Mouse (Mus musculus): Measurements from ENCODE around the gene Lrba. TPM values are rescaled to one million over a fixed set of nuclear protein-coding genes. Genes with fewer than 3 reads are reported as not detected.

Gene Lrba
- polyA plus RNA-seq, 1 experiment from 2014 or later = 5.7 TPM

DNA sequence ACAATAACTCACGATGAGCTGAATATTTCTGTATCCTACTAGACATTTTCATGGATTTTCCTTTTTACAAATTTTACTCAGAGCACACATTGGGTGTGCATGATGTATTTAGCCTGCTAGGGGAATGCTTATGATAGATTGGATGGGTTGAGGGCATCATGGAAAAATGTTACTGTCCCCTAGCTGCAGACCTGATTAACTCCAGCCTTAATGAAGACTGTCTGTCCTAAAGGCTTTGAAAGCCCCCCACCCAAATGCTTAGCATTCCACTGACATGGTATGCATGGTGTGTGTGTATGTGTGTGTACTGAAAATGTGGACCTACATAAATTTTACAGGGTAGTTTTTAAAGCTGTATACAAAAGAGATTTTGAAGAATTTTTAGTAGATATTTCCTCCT, 487.1 kb downstream of the Lrba start:
- Histone ChIP-seq H3K4me2 (no peak overlapping the region), H3K4me3 (no peak overlapping the region), H3K9ac (no peak overlapping the region), H3K9me3 (no peaks in the 10 kb centered on the region), H3K27ac (replicated peaks) (peak overlapping the region; percentile 57; the same call in 1 of the 2 replicates), H3K4me1 (replicated peaks) (peaks cover 7% of the 10 kb centered on the region), H3K36me3 (no peaks in the 10 kb centered on the region), H3K27me3 (no peaks in the 10 kb centered on the region)
- ATAC-seq (ENCODE audit: low FRiP score, low read depth) = 0 out of 2 replicates have a peak, but pooled peaks have one; percentile 45
- 49% methylated on average over 1 of the region's 1 CpGs for WGBS

GRCm38 (mm10) chr3:86712758-86713157, 488.3 kb downstream of the Lrba start:
- Histone ChIP-seq H3K27me3 (no peaks in the 10 kb centered on the region), H3K4me1 (replicated peaks) (peaks cover 7% of the 10 kb centered on the region), H3K9me3 (no peaks in the 10 kb centered on the region), H3K27ac (replicated peaks) (peak overlapping the region; percentile 34; the same call in 1 of the 2 replicates), H3K4me3 (no peak overlapping the region), H3K36me3 (no peaks in the 10 kb centered on the region), H3K4me2 (no peak overlapping the region), H3K9ac (no peak overlapping the region)
- WGBS = 25% methylated on average over 3 of the region's 3 CpGs
- ATAC-seq (ENCODE audit: low FRiP score, low read depth) = peak; percentile 23; the same call in 1 of the 2 replicates

DNA sequence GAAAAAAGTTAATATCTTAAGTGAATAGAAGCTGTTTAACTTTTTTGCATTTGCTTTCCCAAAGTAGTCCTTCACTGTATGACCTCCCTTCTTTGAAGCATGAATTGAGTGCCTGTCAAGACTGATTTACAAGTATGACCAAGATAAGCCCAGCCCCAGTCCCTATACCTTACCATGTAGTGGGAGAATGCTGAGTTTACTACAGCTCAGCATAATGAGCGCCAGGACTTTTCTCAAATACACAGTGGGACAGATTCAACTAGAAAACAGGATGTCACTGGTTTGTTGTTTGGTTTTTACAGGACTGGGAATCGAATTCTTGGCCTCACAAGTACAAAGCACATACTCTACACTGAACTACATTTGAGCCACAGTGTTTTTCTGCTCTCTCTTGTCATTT, 490.0 kb downstream of the Lrba start:
- no peak overlapping the region for H3K4me2 ChIP-seq
- ATAC-seq (ENCODE audit: low FRiP score, low read depth) = no peak
- no peak overlapping the region for H3K4me3 ChIP-seq
- H3K36me3 ChIP-seq = no peaks in the 10 kb centered on the region
- peaks cover 7% of the 10 kb centered on the region for H3K4me1 ChIP-seq (replicated peaks)
- H3K9me3 ChIP-seq = no peaks in the 10 kb centered on the region
- no peaks in the 10 kb centered on the region for H3K27me3 ChIP-seq
- H3K27ac ChIP-seq (replicated peaks) = no peak overlapping the region
- 78% methylated on average over 2 of the region's 2 CpGs for WGBS
- H3K9ac ChIP-seq = no peak overlapping the region

GRCm38 (mm10) chr3:86723415-86724298, 499.2 kb downstream of the Lrba start:
- H3K4me2 ChIP-seq = no peak overlapping the region
- H3K9ac ChIP-seq = no peak overlapping the region
- H3K27ac ChIP-seq (replicated peaks) = no peak overlapping the region
- H3K4me1 ChIP-seq (replicated peaks) = peaks cover 4% of the 10 kb centered on the region; the same call in 1 of the 2 replicates
- no peaks in the 10 kb centered on the region for H3K27me3 ChIP-seq
- H3K4me3 ChIP-seq = no peak overlapping the region
- H3K36me3 ChIP-seq = no peaks in the 10 kb centered on the region
- ATAC-seq (ENCODE audit: low FRiP score, low read depth) = no peak
- H3K9me3 ChIP-seq = no peaks in the 10 kb centered on the region
- WGBS = 43% methylated on average over 9 of the region's 9 CpGs

DNA sequence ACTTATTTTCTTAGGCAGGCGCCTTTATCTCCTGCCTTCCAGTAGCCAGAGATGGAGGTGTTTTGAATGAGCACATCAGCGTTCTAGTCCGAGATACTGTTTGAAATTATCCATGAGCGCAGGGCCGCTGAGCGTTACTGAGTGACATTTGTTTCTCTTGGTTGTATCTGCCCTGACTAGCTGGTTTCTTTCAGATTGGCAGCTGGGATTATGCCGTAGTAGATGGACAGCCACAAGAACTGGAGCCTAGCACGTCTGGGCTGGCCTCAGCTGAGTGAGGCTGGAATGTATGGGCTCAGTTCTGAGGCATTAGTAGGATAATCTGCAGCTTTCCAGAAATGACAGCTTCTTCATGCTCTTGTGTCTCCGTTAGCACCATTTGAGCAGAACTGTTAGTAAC, 500.6 kb downstream of the Lrba start:
- Histone ChIP-seq H3K4me3 (no peak overlapping the region), H3K9me3 (no peaks in the 10 kb centered on the region), H3K36me3 (no peaks in the 10 kb centered on the region), H3K27me3 (no peaks in the 10 kb centered on the region), H3K4me1 (replicated peaks) (peaks cover 4% of the 10 kb centered on the region; the same call in 1 of the 2 replicates), H3K4me2 (no peak overlapping the region), H3K27ac (replicated peaks) (no peak overlapping the region), H3K9ac (no peak overlapping the region)
- 82% methylated on average over 9 of the region's 9 CpGs for WGBS
- ATAC-seq (ENCODE audit: low FRiP score, low read depth) = no peak

DNA sequence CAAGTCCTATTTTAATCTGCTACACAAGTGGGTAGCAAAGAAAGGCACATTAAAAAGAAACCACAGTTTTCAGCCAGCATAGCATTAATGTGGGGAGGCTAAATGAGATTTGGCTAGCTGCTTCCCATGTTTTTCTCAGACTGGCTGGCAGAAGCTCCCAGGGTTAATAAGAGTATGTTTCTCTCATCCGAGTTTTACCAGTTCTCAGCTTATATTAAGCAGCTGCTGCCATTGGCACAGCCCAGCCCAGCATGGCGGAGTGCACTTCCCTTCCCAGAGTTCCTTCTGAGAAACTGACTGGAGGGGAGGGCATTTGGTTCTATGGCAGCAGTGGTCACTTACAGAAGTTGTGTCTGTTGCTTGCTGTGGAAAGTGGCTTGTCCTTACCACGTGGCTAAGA, 514.4 kb downstream of the Lrba start:
- no peak overlapping the region for H3K4me3 ChIP-seq
- no peak; the same call in 1 of the 2 replicates for ATAC-seq (ENCODE audit: low FRiP score, low read depth)
- H3K9me3 ChIP-seq = no peaks in the 10 kb centered on the region
- H3K36me3 ChIP-seq = no peaks in the 10 kb centered on the region
- no peaks in the 10 kb centered on the region for H3K27me3 ChIP-seq
- no peak overlapping the region for H3K9ac ChIP-seq
- no peak overlapping the region for H3K4me2 ChIP-seq
- 45% methylated on average over 3 of the region's 3 CpGs for WGBS
- peak overlapping the region; percentile 56 for H3K27ac ChIP-seq (replicated peaks)
- peaks cover 14% of the 10 kb centered on the region; the same call in 1 of the 2 replicates for H3K4me1 ChIP-seq (replicated peaks)

- Histone ChIP-seq H3K36me3 (no peaks in the 10 kb centered on the region), H3K4me2 (no peak overlapping the region), H3K4me3 (no peak overlapping the region), H3K27me3 (no peaks in the 10 kb centered on the region), H3K9ac (no peak overlapping the region), H3K27ac (replicated peaks) (peak overlapping the region; percentile 66), H3K4me1 (replicated peaks) (peaks cover 14% of the 10 kb centered on the region; the same call in 1 of the 2 replicates), H3K9me3 (no peaks in the 10 kb centered on the region)
- 47% methylated on average over 4 of the region's 4 CpGs for WGBS
- ATAC-seq (ENCODE audit: low FRiP score, low read depth) = peak; percentile 63; the same call in 1 of the 2 replicates
Observed at GRCm38 (mm10) chr3:86739745-86740144, 515.3 kb downstream of the Lrba start.

GRCm38 (mm10) chr3:86745348-86745747, 520.9 kb downstream of the Lrba start:
- 40% methylated on average over 4 of the region's 4 CpGs for WGBS
- H3K4me3 ChIP-seq = no peak overlapping the region
- H3K27ac ChIP-seq (replicated peaks) = peak overlapping the region; percentile 85
- H3K9me3 ChIP-seq = no peaks in the 10 kb centered on the region
- no peaks in the 10 kb centered on the region for H3K27me3 ChIP-seq
- H3K36me3 ChIP-seq = no peaks in the 10 kb centered on the region
- peak overlapping the region; percentile 30; the same call in 1 of the 2 replicates for H3K4me2 ChIP-seq
- ATAC-seq (ENCODE audit: low FRiP score, low read depth) = peak; percentile 67
- H3K9ac ChIP-seq = no peak overlapping the region
- H3K4me1 ChIP-seq (replicated peaks) = peaks cover 27% of the 10 kb centered on the region

DNA sequence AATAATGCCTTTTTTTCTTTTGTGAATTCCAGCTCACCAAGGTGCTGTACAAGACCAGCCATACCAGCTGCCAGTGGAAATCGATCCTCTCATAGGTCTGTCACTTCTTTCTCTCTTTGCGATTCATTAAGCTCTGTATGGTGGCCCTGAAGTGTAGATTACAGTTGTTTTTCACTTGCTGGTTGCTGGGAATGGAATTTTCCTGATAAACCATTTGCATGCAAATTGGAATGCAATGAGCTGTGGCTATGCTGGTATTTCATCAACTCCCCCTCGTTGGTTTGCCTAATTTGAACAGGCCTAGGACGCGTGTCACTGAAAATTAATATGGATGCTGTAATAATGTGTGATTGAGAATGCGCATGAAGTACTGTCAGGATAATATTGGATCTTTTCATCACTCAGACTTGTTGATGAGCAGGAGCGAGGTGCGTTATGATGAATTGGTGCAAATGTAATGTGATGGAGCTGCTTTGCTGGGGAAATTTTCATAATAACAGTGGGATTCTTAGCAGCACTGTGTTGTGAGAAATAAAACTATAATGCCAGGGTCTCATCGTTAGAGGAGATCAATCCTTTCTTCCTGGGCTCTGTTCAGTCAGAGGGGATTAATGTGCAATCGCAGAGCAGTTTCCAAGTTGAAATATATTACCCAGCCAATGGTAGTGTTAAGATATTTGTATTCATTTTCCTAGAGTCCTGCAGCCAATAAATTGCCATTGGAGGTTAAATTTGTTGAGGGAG, 521.5 kb downstream of the Lrba start:
- Histone ChIP-seq H3K36me3 (no peaks in the 10 kb centered on the region), H3K27ac (replicated peaks) (peak overlapping the region; percentile 85), H3K4me2 (peak overlapping the region; percentile 30), H3K4me3 (no peak overlapping the region), H3K9ac (no peak overlapping the region), H3K27me3 (no peaks in the 10 kb centered on the region), H3K4me1 (replicated peaks) (peaks cover 32% of the 10 kb centered on the region), H3K9me3 (no peaks in the 10 kb centered on the region)
- 27% methylated on average over 10 of the region's 10 CpGs for WGBS
- ATAC-seq (ENCODE audit: low FRiP score, low read depth) = peak; percentile 89

DNA sequence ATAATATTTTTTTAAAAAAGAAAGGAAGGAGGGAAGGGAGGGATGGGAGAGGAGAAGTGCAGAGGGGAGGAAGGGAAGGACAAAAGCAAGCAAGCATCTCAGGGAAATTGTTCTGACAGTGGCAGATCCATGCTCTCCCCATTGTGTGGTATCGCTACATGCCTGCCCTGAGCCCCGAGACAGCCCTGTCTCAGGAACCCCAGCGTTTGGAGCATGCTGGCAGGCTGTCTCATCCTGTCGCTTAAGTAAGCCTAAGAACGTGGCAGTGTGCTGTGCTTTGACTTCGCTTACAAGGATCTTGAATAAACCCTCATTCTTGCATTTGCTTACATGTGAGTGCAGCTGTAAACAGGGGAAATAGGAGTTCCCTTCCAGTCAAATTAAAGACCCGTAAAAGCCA, 526.2 kb downstream of the Lrba start:
- 20% methylated on average over 7 of the region's 7 CpGs for WGBS
- Histone ChIP-seq H3K4me1 (replicated peaks) (peaks cover 35% of the 10 kb centered on the region), H3K4me2 (peak overlapping the region; percentile 45), H3K9ac (peak overlapping the region; percentile 27; the same call in 1 of the 2 replicates), H3K27ac (replicated peaks) (peak overlapping the region; percentile 83), H3K4me3 (no peak overlapping the region), H3K36me3 (no peaks in the 10 kb centered on the region), H3K27me3 (no peaks in the 10 kb centered on the region), H3K9me3 (no peaks in the 10 kb centered on the region)
- ATAC-seq (ENCODE audit: low FRiP score, low read depth) = peak; percentile 31; the same call in 1 of the 2 replicates

DNA sequence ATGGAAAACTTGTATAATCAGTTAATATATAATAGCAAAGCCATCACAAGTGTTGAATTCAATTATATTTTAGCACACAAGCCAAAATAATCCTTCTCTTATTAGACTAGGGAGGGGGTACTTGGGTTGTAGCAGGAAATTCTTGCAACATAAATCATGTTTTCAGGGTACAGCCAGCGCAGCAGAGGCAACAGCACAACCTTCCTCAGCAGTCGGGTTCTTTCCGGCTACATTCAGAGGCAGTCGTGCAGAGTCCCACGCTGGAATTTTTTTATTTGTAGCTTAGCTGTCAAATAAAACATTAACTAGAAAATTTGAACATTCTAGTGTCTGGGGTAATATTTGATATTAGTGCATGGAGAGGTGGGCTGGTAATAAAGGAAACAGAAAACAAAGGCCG, 529.7 kb downstream of the Lrba start:
- Histone ChIP-seq H3K27ac (replicated peaks) (peak overlapping the region; percentile 66), H3K4me3 (no peak overlapping the region), H3K9ac (no peak overlapping the region), H3K27me3 (no peaks in the 10 kb centered on the region), H3K4me1 (replicated peaks) (peaks cover 19% of the 10 kb centered on the region), H3K9me3 (no peaks in the 10 kb centered on the region), H3K4me2 (peak overlapping the region; percentile 27), H3K36me3 (no peaks in the 10 kb centered on the region)
- 61% methylated on average over 6 of the region's 6 CpGs for WGBS
- no peak for ATAC-seq (ENCODE audit: low FRiP score, low read depth)
